Comparison of ENCODE assay signal across 14 mouse cellular contexts in the genomic region with DNA sequence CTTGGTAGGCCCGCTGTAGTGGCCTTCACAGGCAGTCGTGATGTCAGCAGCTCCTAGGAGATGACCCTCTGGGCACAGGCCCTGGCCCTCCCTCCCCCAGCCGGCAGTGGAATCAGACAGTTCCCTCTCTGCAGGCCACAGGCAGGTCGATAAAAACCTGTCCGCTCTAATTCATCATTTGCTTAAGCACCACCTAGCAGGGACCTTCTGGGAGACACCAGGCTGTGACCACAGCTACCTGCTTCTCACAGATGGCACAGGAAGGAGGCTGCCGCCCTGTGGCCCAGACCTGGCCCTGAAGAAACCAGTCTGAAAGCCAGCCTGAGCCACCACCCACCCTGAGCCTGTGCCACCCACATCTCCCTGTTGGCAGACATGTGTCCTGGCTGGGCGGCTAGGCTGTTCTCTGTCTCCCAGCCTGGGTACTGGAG. TPM values are rescaled to one million over a fixed set of nuclear protein-coding genes. Genes with fewer than 3 reads are reported as not detected.
DNase-seq lines count a peak whose midpoint lies in the region; ATAC-seq and TF ChIP-seq lines count a peak whose summit lies in the region.
"Had no signal": no experiment of that assay in that cellular context is flagged by ENCODE, and none has a peak within 500 bp of the region (broad histone marks: within the 10 kb centered on the region; RNA-seq: fewer than 3 reads in every experiment).

No protein-coding gene starts in this region.

- no peak for DNase-seq in frontal cortex, postnatal 14 days (ENCODE audit: low spot score in 2 of 2)
- no peak for DNase-seq in stomach, postnatal 0 days (ENCODE audit: low spot score)
- DNase-seq in urinary bladder, postnatal 14 days (ENCODE audit: low spot score), result no peak
- DNase-seq in testis, postnatal 14 days (ENCODE audit: low spot score), result no peak
- DNase-seq: gastrocnemius, postnatal 36 days; kidney, adult 11 months; lung, embryonic 14.5 days; right cerebral cortex, postnatal 14 days had no signal

- no peak overlapping the region for H3K27ac ChIP-seq in stomach, embryonic 15.5 days
- no peak overlapping the region for H3K27ac ChIP-seq in stomach, postnatal 0 days (replicated peaks)
- no peak overlapping the region for H3K27ac ChIP-seq in heart, embryonic 12.5 days (ENCODE audit: poor library complexity, severe bottlenecking)

- 57% methylated on average over 7 of the region's 7 CpGs for WGBS in stomach, embryonic 15.5 days
- WGBS in stomach, postnatal 0 days, result 57% methylated on average over 7 of the region's 7 CpGs
- 66% methylated on average over 7 of the region's 7 CpGs for WGBS in heart, embryonic 12.5 days

- no peaks in the 10 kb centered on the region for H3K9me3 ChIP-seq in stomach, embryonic 15.5 days
- no peaks in the 10 kb centered on the region for H3K9me3 ChIP-seq in stomach, postnatal 0 days (ENCODE audit: control insufficient read depth, low read length)
- peaks cover 7% of the 10 kb centered on the region for H3K9me3 ChIP-seq in heart, embryonic 12.5 days (replicated peaks)

- no peak for TF ChIP-seq CTCF in stomach, postnatal 0 days (IDR thresholded peaks at IDR 0.05; ENCODE audit: low read depth)

- H3K36me3 ChIP-seq in stomach, embryonic 15.5 days, result no peaks in the 10 kb centered on the region
- no peaks in the 10 kb centered on the region for H3K36me3 ChIP-seq in stomach, postnatal 0 days (ENCODE audit: control insufficient read depth, insufficient read depth, low read length)
- H3K36me3 ChIP-seq in heart, embryonic 12.5 days, result no peaks in the 10 kb centered on the region

- TF ChIP-seq EP300 in stomach, postnatal 0 days (optimal IDR thresholded peaks at IDR 0.05), result no peak

- ATAC-seq in frontal cortex, adult (ENCODE audit: low TSS enrichment), result peak; percentile 64; the same call in 1 of the 2 replicates
- peak; percentile 53; the same call in 1 of the 2 replicates for ATAC-seq in stomach, embryonic 15.5 days (ENCODE audit: insufficient read depth, low FRiP score, low read depth)
- no peak for ATAC-seq in stomach, postnatal 0 days (ENCODE audit: low FRiP score, low TSS enrichment)
- ATAC-seq in erythroid progenitor cell, adult 5-6 weeks (replicated peaks; ENCODE audit: low FRiP score, poor library complexity, severe bottlenecking), result peak; percentile 37; the same call in 1 of the 2 replicates
- ATAC-seq in heart, embryonic 12.5 days (ENCODE audit: insufficient number of reproducible peaks, low FRiP score), result no peak
- ATAC-seq: forebrain, embryonic 14.5 days had no signal

- no peak overlapping the region for H3K4me3 ChIP-seq in stomach, embryonic 15.5 days (replicated peaks)
- no peak overlapping the region for H3K4me3 ChIP-seq in stomach, postnatal 0 days (ENCODE audit: low read depth, low read length)
- H3K4me3 ChIP-seq in heart, embryonic 12.5 days, result no peak overlapping the region

- H3K9ac ChIP-seq in stomach, embryonic 15.5 days, result no peak overlapping the region
- no peak overlapping the region for H3K9ac ChIP-seq in stomach, postnatal 0 days (ENCODE audit: low read length)
- no peak overlapping the region for H3K9ac ChIP-seq in heart, embryonic 12.5 days
- H3K9ac ChIP-seq: lung, embryonic 14.5 days had no signal

- H3K4me1 ChIP-seq in stomach, embryonic 15.5 days, result no peaks in the 10 kb centered on the region
- no peaks in the 10 kb centered on the region for H3K4me1 ChIP-seq in stomach, postnatal 0 days (replicated peaks; ENCODE audit: control insufficient read depth, insufficient read depth)
- no peaks in the 10 kb centered on the region for H3K4me1 ChIP-seq in heart, embryonic 12.5 days (replicated peaks)

- H3K27me3 ChIP-seq in stomach, embryonic 15.5 days (replicated peaks), result no peaks in the 10 kb centered on the region
- H3K27me3 ChIP-seq in stomach, postnatal 0 days (ENCODE audit: control insufficient read depth, insufficient read depth, low read length), result no peaks in the 10 kb centered on the region
- no peaks in the 10 kb centered on the region for H3K27me3 ChIP-seq in heart, embryonic 12.5 days (replicated peaks)

- H3K4me2 ChIP-seq in stomach, embryonic 15.5 days, result no peak overlapping the region
- H3K4me2 ChIP-seq in stomach, postnatal 0 days (replicated peaks; ENCODE audit: low read depth), result no peak overlapping the region
- no peak overlapping the region for H3K4me2 ChIP-seq in heart, embryonic 12.5 days
- H3K4me2 ChIP-seq: lung, embryonic 14.5 days; midbrain, embryonic 11.5 days had no signal

RNA-seq across cellular contexts. Expression of a gene that starts 14.2 kb away (rescaled TPM):
- 7.2 and 7.4 TPM in 2 replicates for polyA plus RNA-seq in stomach, embryonic 15.5 days (2015; fragmentation: Nextera tagmentation; extraction: Ambion mirVana)
- 1.5 and 2.3 TPM in 2 replicates for polyA plus RNA-seq in stomach, postnatal 0 days (2015; fragmentation: Nextera tagmentation; extraction: Ambion mirVana)
- total RNA-seq in erythroid progenitor cell, adult 5-6 weeks (2015; ENCODE audit: low replicate concordance), result not detected in 2 replicates
- total RNA-seq in erythroid progenitor cell, adult 5-6 weeks (2017; ENCODE audit: low replicate concordance), result not detected in 2 replicates
- polyA plus RNA-seq in heart, embryonic 12.5 days (2016; fragmentation: Nextera tagmentation; extraction: Ambion mirVana), result 2.0 and 2.1 TPM in 2 replicates

RNA-seq across cellular contexts. Expression of a gene that starts 50.7 kb away (rescaled TPM):
- polyA plus RNA-seq in stomach, embryonic 15.5 days (2015; fragmentation: Nextera tagmentation; extraction: Ambion mirVana), result 38.8 and 38.9 TPM in 2 replicates
- 33.4 and 33.6 TPM in 2 replicates for polyA plus RNA-seq in stomach, postnatal 0 days (2015; fragmentation: Nextera tagmentation; extraction: Ambion mirVana)
- total RNA-seq in erythroid progenitor cell, adult 5-6 weeks (2015; ENCODE audit: low replicate concordance), result 42.9 and 54.5 TPM in 2 replicates
- total RNA-seq in erythroid progenitor cell, adult 5-6 weeks (2017; ENCODE audit: low replicate concordance), result 67.9 and 91.3 TPM in 2 replicates
- 35.3 and 36.6 TPM in 2 replicates for polyA plus RNA-seq in heart, embryonic 12.5 days (2016; fragmentation: Nextera tagmentation; extraction: Ambion mirVana)

Comparison
In these comparisons a context has a peak if more than half of its experiments do, and no peak if none do; other contexts are left out.
1. ATAC-seq: peak in frontal cortex, adult (single experiment), stomach, embryonic 15.5 days (single experiment) and erythroid progenitor cell, adult 5-6 weeks (single experiment); none in stomach, postnatal 0 days (single experiment) and heart, embryonic 12.5 days (single experiment).